Mouse (Mus musculus): Measurements from ENCODE around the gene Camkk1. TPM values are rescaled to one million over a fixed set of nuclear protein-coding genes. Genes with fewer than 3 reads are reported as not detected.

Gene Camkk1
- polyA plus RNA-seq, 1 experiment from 2014 or later = 10.6 TPM

Other genes starting within 250 kb of the Camkk1 start
- gene Cyb5d2, start 222.9 kb upstream of the Camkk1 start, polyA plus RNA-seq (2016; fragmentation: Nextera tagmentation; extraction: Ambion mirVana) = 4.7 and 5.2 TPM in 2 replicates
- 9.8 and 10.5 TPM in 2 replicates for gene Zzef1, start 222.8 kb upstream of the Camkk1 start, polyA plus RNA-seq (2016; fragmentation: Nextera tagmentation; extraction: Ambion mirVana)
- gene Atp2a3, start 57.8 kb upstream of the Camkk1 start, polyA plus RNA-seq (2016; fragmentation: Nextera tagmentation; extraction: Ambion mirVana) = 1.3 and 2.3 TPM in 2 replicates
- 0.98 and 1.0 TPM in 2 replicates for gene P2rx1, start 19.9 kb upstream of the Camkk1 start, polyA plus RNA-seq (2016; fragmentation: Nextera tagmentation; extraction: Ambion mirVana)
- 14.2 and 14.9 TPM in 2 replicates for gene Ncbp3, start 28.8 kb downstream of the Camkk1 start, polyA plus RNA-seq (2016; fragmentation: Nextera tagmentation; extraction: Ambion mirVana)
- 0.50 and 0.51 TPM in 2 replicates for gene Itgae, start 71.6 kb downstream of the Camkk1 start, polyA plus RNA-seq (2016; fragmentation: Nextera tagmentation; extraction: Ambion mirVana)
- 18.2 and 18.4 TPM in 2 replicates for gene Haspin, start 119.3 kb downstream of the Camkk1 start, polyA plus RNA-seq (2016; fragmentation: Nextera tagmentation; extraction: Ambion mirVana)
- 0.42 and 0.60 TPM in 2 replicates for gene P2rx5, start 141.4 kb downstream of the Camkk1 start, polyA plus RNA-seq (2016; fragmentation: Nextera tagmentation; extraction: Ambion mirVana)
- 99.7 and 104 TPM in 2 replicates for gene Emc6, start 158.0 kb downstream of the Camkk1 start, polyA plus RNA-seq (2016; fragmentation: Nextera tagmentation; extraction: Ambion mirVana)
- gene Tax1bp3, start 158.1 kb downstream of the Camkk1 start, polyA plus RNA-seq (2016; fragmentation: Nextera tagmentation; extraction: Ambion mirVana) = 206 and 211 TPM in 2 replicates
- gene Ctns, start 180.0 kb downstream of the Camkk1 start, polyA plus RNA-seq (2016; fragmentation: Nextera tagmentation; extraction: Ambion mirVana) = 24.5 and 26.5 TPM in 2 replicates
- gene Shpk, start 180.5 kb downstream of the Camkk1 start, polyA plus RNA-seq (2016; fragmentation: Nextera tagmentation; extraction: Ambion mirVana) = 2.0 and 2.1 TPM in 2 replicates
- 0.19 and 0.27 TPM in 2 replicates for gene Trpv1, start 215.3 kb downstream of the Camkk1 start, polyA plus RNA-seq (2016; fragmentation: Nextera tagmentation; extraction: Ambion mirVana)
- 0.08 and 0.12 TPM in 2 replicates for gene Trpv3, start 248.4 kb downstream of the Camkk1 start, polyA plus RNA-seq (2016; fragmentation: Nextera tagmentation; extraction: Ambion mirVana)